Mouse (Mus musculus) forebrain, embryonic 13.5 days (tissue): ENCODE results near the gene Pdzd7. TPM values are rescaled to one million over a fixed set of nuclear protein-coding genes. Genes with fewer than 3 reads are reported as not detected.
A peak's percentile ranks its signal among the peaks of the same experiment; 100 is the strongest.
"Not testable (repeated sequence)": the region's sequence is repeated elsewhere in the genome, so short reads cannot be mapped to it uniquely, and the experiment has no call there.

ENCODE experiments used
- ATAC-seq: fragments of 200-750 bp; cut with Nextera tagmentation; 2 replicates; pipeline ENCODE4 v1.8.0; 2017
- H3K27ac ChIP-seq: fragments of 300-500 bp; sonication (generic); 2 replicates; pipeline ENCODE4 v1.5.1; 2015; ENCODE audit warnings: inconsistent platforms, mild to moderate bottlenecking, moderate library complexity
- H3K27me3 ChIP-seq: fragments of 300-500 bp; sonication (generic); 2 replicates; pipeline ENCODE4 v1.6.1; 2015; ENCODE audit warnings: mild to moderate bottlenecking, inconsistent platforms
- H3K36me3 ChIP-seq: fragments of 300-500 bp; sonication (generic); 2 replicates; pipeline ENCODE4 v1.6.1; 2015; ENCODE audit warnings: mild to moderate bottlenecking, inconsistent platforms; ENCODE audit not compliant: poor library complexity, severe bottlenecking
- H3K4me1 ChIP-seq: fragments of 300-500 bp; sonication (generic); 2 replicates; pipeline ENCODE4 v1.6.1; 2015; ENCODE audit warnings: inconsistent platforms
- H3K4me2 ChIP-seq: fragments of 300-500 bp; sonication (generic); 2 replicates; pipeline ENCODE4 v1.6.1; 2015; ENCODE audit warnings: inconsistent platforms, mild to moderate bottlenecking, moderate library complexity
- H3K4me3 ChIP-seq: fragments of 300-500 bp; sonication (generic); 2 replicates; pipeline ENCODE4 v1.5.1; 2015; ENCODE audit warnings: mild to moderate bottlenecking, inconsistent platforms
- H3K9ac ChIP-seq: fragments of 300-500 bp; sonication (generic); 2 replicates; pipeline ENCODE4 v1.6.1; 2015; ENCODE audit warnings: mild to moderate bottlenecking, inconsistent platforms
- H3K9me3 ChIP-seq: fragments of 300-500 bp; sonication (generic); replicated peaks from 2 replicates; pipeline ENCODE4 v1.6.1; 2016; ENCODE audit warnings: inconsistent platforms
- WGBS: fragments of 180-500 bp; shearing (Covaris S2); methylation state at CpG from one replicate; pipeline ENCODE4 v1.1.7; 2015; 5-methylcytosine and 5-hydroxymethylcytosine counted together
- polyA plus RNA-seq: library from polyadenylated mRNA; unstranded; fragments of >200 nt; fragmentation: Nextera tagmentation; extraction: Ambion mirVana; gene quantifications from 2 replicates; pipeline ENCODE4 v1.2.1, GENCODE M21; 2015

Pdzd7 gene
- polyA plus RNA-seq, 1 experiment from 2014 or later = 0.92 TPM

- not testable (repeated sequence) for H3K4me2 ChIP-seq, ATAC-seq, H3K27ac ChIP-seq, H3K4me1 ChIP-seq, H3K9ac ChIP-seq, H3K4me3 ChIP-seq, H3K27me3 ChIP-seq, H3K9me3 ChIP-seq, H3K36me3 ChIP-seq
- 93% methylated on average over 7 of the region's 7 CpGs for WGBS
These were observed 7.3 kb downstream of the Pdzd7 start for GRCm38 (mm10) chr19:45038198-45038597.

GRCm38 (mm10) chr19:45036867-45037266 is 8.7 kb downstream of the Pdzd7 start:
- Histone ChIP-seq H3K4me2 (no peak overlapping the region), H3K27ac (no peak overlapping the region), H3K9me3 (no peaks in the 10 kb centered on the region), H3K36me3 (no peaks in the 10 kb centered on the region), H3K27me3 (peaks cover 7% of the 10 kb centered on the region), H3K4me3 (no peak overlapping the region), H3K4me1 (0 out of 2 replicates have a peak, but pooled peaks cover 4% of the 10 kb centered on the region), H3K9ac (no peak overlapping the region)
- ATAC-seq = no peak
- WGBS = 27% methylated on average over 16 of the region's 16 CpGs

- 51% methylated on average over 17 of the region's 17 CpGs for WGBS
- Histone ChIP-seq H3K4me3 (no peak overlapping the region), H3K9me3 (no peaks in the 10 kb centered on the region), H3K4me2 (no peak overlapping the region), H3K4me1 (peaks cover 3% of the 10 kb centered on the region), H3K27me3 (no peaks in the 10 kb centered on the region), H3K36me3 (peaks cover 6% of the 10 kb centered on the region), H3K27ac (no peak overlapping the region), H3K9ac (no peak overlapping the region)
- no peak for ATAC-seq
These were observed 12.8 kb downstream of the Pdzd7 start for GRCm38 (mm10) chr19:45032570-45033332.

GRCm38 (mm10) chr19:45031780-45032179 is 13.7 kb downstream of the Pdzd7 start:
- 23% methylated on average over 4 of the region's 4 CpGs for WGBS
- Histone ChIP-seq H3K4me3 (no peak overlapping the region), H3K4me1 (peaks cover 3% of the 10 kb centered on the region), H3K36me3 (peaks cover 15% of the 10 kb centered on the region), H3K4me2 (no peak overlapping the region), H3K9ac (no peak overlapping the region), H3K27me3 (no peaks in the 10 kb centered on the region), H3K9me3 (no peaks in the 10 kb centered on the region), H3K27ac (no peak overlapping the region)
- ATAC-seq = peak; percentile 67

GRCm38 (mm10) chr19:45030746-45031693 is 14.5 kb downstream of the Pdzd7 start:
- Histone ChIP-seq H3K27ac (no peak overlapping the region), H3K9ac (no peak overlapping the region), H3K9me3 (no peaks in the 10 kb centered on the region), H3K4me1 (peaks cover 3% of the 10 kb centered on the region), H3K36me3 (peaks cover 23% of the 10 kb centered on the region), H3K4me2 (peak overlapping the region; percentile 46), H3K4me3 (no peak overlapping the region), H3K27me3 (no peaks in the 10 kb centered on the region)
- peak; percentile 44 for ATAC-seq
- 44% methylated on average over 20 of the region's 20 CpGs for WGBS

GRCm38 (mm10) chr19:45030111-45030510 is 15.4 kb downstream of the Pdzd7 start:
- Histone ChIP-seq H3K36me3 (peaks cover 32% of the 10 kb centered on the region), H3K4me3 (no peak overlapping the region), H3K4me2 (no peak overlapping the region), H3K9me3 (no peaks in the 10 kb centered on the region), H3K27me3 (no peaks in the 10 kb centered on the region), H3K9ac (no peak overlapping the region), H3K27ac (no peak overlapping the region), H3K4me1 (peaks cover 3% of the 10 kb centered on the region)
- ATAC-seq = no peak
- WGBS = 31% methylated on average over 8 of the region's 8 CpGs

- Histone ChIP-seq H3K4me2 (no peak overlapping the region), H3K9me3 (no peaks in the 10 kb centered on the region), H3K27ac (no peak overlapping the region), H3K27me3 (no peaks in the 10 kb centered on the region), H3K9ac (no peak overlapping the region), H3K36me3 (peaks cover 37% of the 10 kb centered on the region), H3K4me3 (no peak overlapping the region), H3K4me1 (peaks cover 3% of the 10 kb centered on the region)
- no peak for ATAC-seq
- WGBS = 76% methylated on average over 6 of the region's 9 CpGs
These were observed 15.9 kb downstream of the Pdzd7 start for GRCm38 (mm10) chr19:45029571-45029970.

- no peaks in the 10 kb centered on the region for H3K27me3 ChIP-seq
- no peak overlapping the region for H3K27ac ChIP-seq
- no peak overlapping the region for H3K9ac ChIP-seq
- WGBS = 66% methylated on average over 19 of the region's 19 CpGs
- no peaks in the 10 kb centered on the region for H3K9me3 ChIP-seq
- no peak for ATAC-seq
- no peak overlapping the region for H3K4me3 ChIP-seq
- no peak overlapping the region for H3K4me2 ChIP-seq
- H3K36me3 ChIP-seq = peaks cover 44% of the 10 kb centered on the region
- peaks cover 3% of the 10 kb centered on the region for H3K4me1 ChIP-seq
These were observed 16.8 kb downstream of the Pdzd7 start for GRCm38 (mm10) chr19:45028746-45029145.

- Histone ChIP-seq H3K4me1 (peaks cover 3% of the 10 kb centered on the region), H3K27ac (no peak overlapping the region), H3K9ac (no peak overlapping the region), H3K9me3 (no peaks in the 10 kb centered on the region), H3K4me3 (no peak overlapping the region), H3K27me3 (no peaks in the 10 kb centered on the region), H3K4me2 (no peak overlapping the region), H3K36me3 (peaks cover 51% of the 10 kb centered on the region)
- 82% methylated on average over 6 of the region's 6 CpGs for whole genome bisulfite sequencing
- no peak for ATAC-seq
These were observed 17.7 kb downstream of the Pdzd7 start for GRCm38 (mm10) chr19:45027848-45028247.

GRCm38 (mm10) chr19:45026958-45027670 is 18.4 kb downstream of the Pdzd7 start:
- Histone ChIP-seq H3K9me3 (no peaks in the 10 kb centered on the region), H3K9ac (no peak overlapping the region), H3K4me3 (no peak overlapping the region), H3K27ac (no peak overlapping the region), H3K36me3 (peaks cover 56% of the 10 kb centered on the region), H3K27me3 (no peaks in the 10 kb centered on the region), H3K4me2 (no peak overlapping the region), H3K4me1 (peaks cover 3% of the 10 kb centered on the region)
- no peak for ATAC-seq
- WGBS = 88% methylated on average over 6 of the region's 6 CpGs

- Histone ChIP-seq H3K9ac (no peak overlapping the region), H3K4me3 (no peak overlapping the region), H3K9me3 (no peaks in the 10 kb centered on the region), H3K4me1 (peaks cover 9% of the 10 kb centered on the region), H3K27me3 (no peaks in the 10 kb centered on the region), H3K4me2 (no peak overlapping the region), H3K36me3 (peaks cover 63% of the 10 kb centered on the region), H3K27ac (no peak overlapping the region)
- no peak for ATAC-seq
- WGBS = 93% methylated on average over 37 of the region's 37 CpGs
These were observed 19.5 kb downstream of the Pdzd7 start for GRCm38 (mm10) chr19:45025937-45026568.
